Mouse (Mus musculus): ENCODE data around the gene Dnajb9. TPM values are rescaled to one million over a fixed set of nuclear protein-coding genes. Genes with fewer than 3 reads are reported as not detected.
A peak's percentile ranks its signal among the peaks of the same experiment; 100 is the strongest.

Gene Dnajb9
- polyA plus RNA-seq, 1 experiment from 2014 or later, result 85.6 TPM

DNA sequence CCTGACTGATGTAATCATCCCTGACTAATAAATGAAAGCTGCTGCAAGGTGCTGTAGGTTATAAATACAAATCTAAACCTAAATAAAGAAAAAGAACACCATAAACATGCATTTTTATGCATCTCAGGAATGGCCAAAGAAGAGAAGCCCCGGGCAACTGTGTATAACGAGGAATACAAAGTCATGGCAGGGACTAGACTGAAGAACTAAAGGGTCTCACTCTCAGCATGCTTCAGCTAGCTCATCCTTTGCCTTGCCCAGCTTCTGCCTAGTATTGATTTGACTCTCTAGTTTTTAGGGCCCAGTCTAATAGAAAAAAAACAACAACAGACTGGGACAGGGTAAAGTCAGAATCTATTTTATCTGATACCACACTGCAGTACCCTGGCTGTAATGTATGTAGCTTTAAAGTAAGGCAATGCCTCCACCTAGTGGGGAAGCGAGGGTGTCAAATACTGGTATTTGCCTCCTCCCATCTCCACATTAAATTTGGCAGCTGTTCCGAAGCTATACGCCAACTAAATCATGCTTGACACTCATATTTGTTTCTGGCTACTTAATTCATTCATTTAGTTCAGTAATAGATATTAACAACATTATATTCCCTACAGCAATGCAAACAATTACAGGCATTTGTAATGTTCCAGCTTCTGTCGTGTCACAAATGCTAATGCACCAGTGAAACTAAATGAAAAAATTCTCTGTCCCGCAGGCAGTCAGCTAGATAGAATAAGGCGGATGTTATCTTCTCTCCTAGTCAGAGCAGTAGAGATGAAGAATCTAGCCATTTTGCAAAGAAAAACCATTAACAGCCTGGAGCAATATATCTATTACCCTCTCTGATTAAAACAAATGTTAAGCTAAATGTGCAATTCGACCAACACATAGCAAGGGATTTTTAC is 28.8 kb downstream of the Dnajb9 start:
- no peak overlapping the region for H3K27ac ChIP-seq (ENCODE audit: low read depth, low read length)
- H3K4me2 ChIP-seq (replicated peaks; ENCODE audit: low read depth), result no peak overlapping the region
- WGBS, result 48% methylated on average over 9 of the region's 9 CpGs
- no peaks in the 10 kb centered on the region for H3K9me3 ChIP-seq (ENCODE audit: control insufficient read depth)
- no peak overlapping the region for H3K4me3 ChIP-seq (ENCODE audit: low read depth, low read length)
- H3K4me1 ChIP-seq (replicated peaks; ENCODE audit: control insufficient read depth, insufficient read depth, low read length), result no peaks in the 10 kb centered on the region
- H3K36me3 ChIP-seq (ENCODE audit: control insufficient read depth, insufficient read depth), result no peaks in the 10 kb centered on the region
- no peak for ATAC-seq
- TF ChIP-seq CTCF (IDR thresholded peaks at IDR 0.05; ENCODE audit: low read depth), result peak; percentile 75
- H3K9ac ChIP-seq (ENCODE audit: low read depth, low read length), result no peak overlapping the region
- H3K27me3 ChIP-seq (replicated peaks; ENCODE audit: control insufficient read depth, insufficient read depth, low read length), result no peaks in the 10 kb centered on the region

DNA sequence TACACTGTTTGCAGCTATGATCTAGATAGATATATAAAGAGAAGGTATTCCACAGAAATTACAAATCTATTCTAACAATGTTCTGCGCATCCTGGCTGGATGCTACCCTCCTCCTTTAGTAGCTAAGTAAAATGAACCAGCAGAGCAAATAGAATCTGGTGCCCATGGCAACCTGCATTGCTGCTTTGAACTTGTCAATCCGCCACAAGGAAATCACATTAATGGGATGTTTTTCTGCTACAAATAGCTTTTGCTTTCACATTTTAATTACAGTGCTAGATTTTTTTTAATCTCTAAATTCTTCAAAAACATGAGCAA is 33.1 kb downstream of the Dnajb9 start:
- no peak for TF ChIP-seq CTCF (IDR thresholded peaks at IDR 0.05; ENCODE audit: low read depth)
- H3K4me1 ChIP-seq (replicated peaks; ENCODE audit: control insufficient read depth, insufficient read depth, low read length), result no peaks in the 10 kb centered on the region
- H3K9me3 ChIP-seq (ENCODE audit: control insufficient read depth), result no peaks in the 10 kb centered on the region
- H3K4me3 ChIP-seq (ENCODE audit: low read depth, low read length), result no peak overlapping the region
- no peaks in the 10 kb centered on the region for H3K36me3 ChIP-seq (ENCODE audit: control insufficient read depth, insufficient read depth)
- H3K27ac ChIP-seq (ENCODE audit: low read depth, low read length), result no peak overlapping the region
- H3K9ac ChIP-seq (ENCODE audit: low read depth, low read length), result no peak overlapping the region
- whole genome bisulfite sequencing, result 64% methylated on average over 2 of the region's 2 CpGs
- ATAC-seq, result no peak
- H3K4me2 ChIP-seq (replicated peaks; ENCODE audit: low read depth), result no peak overlapping the region
- no peaks in the 10 kb centered on the region for H3K27me3 ChIP-seq (replicated peaks; ENCODE audit: control insufficient read depth, insufficient read depth, low read length)

DNA sequence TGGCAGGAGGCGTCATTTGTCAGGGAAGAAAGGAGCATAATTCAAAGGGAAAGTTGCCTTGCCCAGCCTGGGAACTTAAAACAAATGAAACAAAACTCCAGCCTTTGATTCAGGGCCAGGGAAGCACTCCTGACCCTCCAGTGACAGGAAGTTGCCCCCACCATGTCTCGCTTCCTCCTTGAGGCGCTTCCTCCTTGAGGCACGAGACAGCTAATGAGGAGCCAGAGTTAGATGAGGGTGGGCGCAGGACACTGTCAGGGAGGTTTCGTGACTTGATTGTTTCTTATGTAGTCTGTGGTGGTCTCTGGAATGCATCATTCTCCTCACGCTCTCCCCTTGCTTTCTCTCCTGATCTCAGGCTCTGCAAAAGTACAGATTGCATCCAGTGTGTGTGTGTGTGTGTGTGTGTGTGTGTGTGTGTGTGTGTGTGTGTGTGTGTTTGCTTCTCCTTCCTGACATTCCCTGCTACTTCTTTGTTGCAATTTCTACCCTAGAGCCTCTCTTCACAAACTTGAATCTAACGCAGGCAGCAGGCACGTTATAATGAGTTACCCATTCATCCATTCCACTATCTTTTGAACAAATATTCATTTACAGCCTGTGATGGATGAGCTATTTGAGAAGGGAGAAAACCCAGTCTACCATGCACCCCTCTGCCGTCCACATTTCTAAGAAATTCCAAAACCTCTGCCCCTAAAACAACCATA is 33.6 kb downstream of the Dnajb9 start:
- no peak overlapping the region for H3K9ac ChIP-seq (ENCODE audit: low read depth, low read length)
- H3K36me3 ChIP-seq (ENCODE audit: control insufficient read depth, insufficient read depth), result no peaks in the 10 kb centered on the region
- no peaks in the 10 kb centered on the region for H3K9me3 ChIP-seq (ENCODE audit: control insufficient read depth)
- no peak for TF ChIP-seq CTCF (IDR thresholded peaks at IDR 0.05; ENCODE audit: low read depth)
- no peaks in the 10 kb centered on the region for H3K4me1 ChIP-seq (replicated peaks; ENCODE audit: control insufficient read depth, insufficient read depth, low read length)
- no peaks in the 10 kb centered on the region for H3K27me3 ChIP-seq (replicated peaks; ENCODE audit: control insufficient read depth, insufficient read depth, low read length)
- no peak overlapping the region for H3K27ac ChIP-seq (ENCODE audit: low read depth, low read length)
- peak overlapping the region; percentile 24; the same call in 1 of the 2 replicates for H3K4me2 ChIP-seq (replicated peaks; ENCODE audit: low read depth)
- H3K4me3 ChIP-seq (ENCODE audit: low read depth, low read length), result no peak overlapping the region
- 22% methylated on average over 10 of the region's 10 CpGs for whole genome bisulfite sequencing
- no peak for ATAC-seq

DNA sequence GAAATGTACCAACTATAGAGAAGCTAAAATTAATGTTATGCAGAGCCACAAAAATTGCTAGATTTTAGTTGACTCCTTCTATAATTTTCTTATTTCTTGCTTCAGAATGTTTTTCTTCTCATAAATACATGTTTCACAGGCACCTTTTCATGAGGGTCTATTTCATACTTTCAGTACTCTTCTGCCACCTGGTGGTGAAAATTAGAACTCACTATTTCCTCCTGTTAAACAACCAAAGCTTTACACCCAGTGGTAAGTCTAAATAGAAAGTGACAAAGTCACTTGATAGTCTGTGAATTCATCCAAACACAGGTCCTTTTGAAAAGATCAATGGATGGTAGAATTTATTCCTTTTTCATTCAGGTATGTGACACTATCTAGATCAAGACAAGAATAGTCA is 43.2 kb downstream of the Dnajb9 start:
- Histone ChIP-seq H3K27me3 (replicated peaks; ENCODE audit: control insufficient read depth, insufficient read depth, low read length) (no peaks in the 10 kb centered on the region), H3K36me3 (ENCODE audit: control insufficient read depth, insufficient read depth) (no peaks in the 10 kb centered on the region), H3K4me3 (ENCODE audit: low read depth, low read length) (no peak overlapping the region), H3K9ac (ENCODE audit: low read depth, low read length) (no peak overlapping the region), H3K4me1 (replicated peaks; ENCODE audit: control insufficient read depth, insufficient read depth, low read length) (no peaks in the 10 kb centered on the region), H3K27ac (ENCODE audit: low read depth, low read length) (no peak overlapping the region), H3K9me3 (ENCODE audit: control insufficient read depth) (no peaks in the 10 kb centered on the region), H3K4me2 (replicated peaks; ENCODE audit: low read depth) (no peak overlapping the region)
- ATAC-seq, result no peak
- peak; percentile 76 for TF ChIP-seq CTCF (IDR thresholded peaks at IDR 0.05; ENCODE audit: low read depth)

DNA sequence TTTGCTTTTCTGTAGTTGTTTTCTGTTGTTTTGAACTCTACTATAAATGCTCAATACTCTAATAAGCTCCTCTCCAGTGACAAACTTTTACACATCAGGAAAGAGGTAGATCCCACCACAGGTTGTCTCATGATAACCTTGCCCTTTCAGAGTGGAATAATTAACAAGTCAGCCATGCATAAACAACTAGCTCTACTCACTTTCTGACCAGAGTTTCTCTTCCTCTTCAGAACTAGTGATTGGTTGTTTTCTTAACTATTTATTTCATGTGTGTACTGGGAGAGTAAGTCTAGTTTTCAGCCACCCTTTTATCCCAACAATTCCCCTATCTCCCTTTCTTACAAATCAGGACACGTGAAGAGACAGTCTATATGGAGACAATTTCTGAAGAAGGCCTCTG is 50.8 kb downstream of the Dnajb9 start:
- 63% methylated on average over 1 of the region's 1 CpGs for WGBS
- Histone ChIP-seq H3K4me2 (replicated peaks; ENCODE audit: low read depth) (no peak overlapping the region), H3K9ac (ENCODE audit: low read depth, low read length) (no peak overlapping the region), H3K9me3 (ENCODE audit: control insufficient read depth) (no peaks in the 10 kb centered on the region), H3K27ac (ENCODE audit: low read depth, low read length) (no peak overlapping the region), H3K27me3 (replicated peaks; ENCODE audit: control insufficient read depth, insufficient read depth, low read length) (no peaks in the 10 kb centered on the region), H3K4me1 (replicated peaks; ENCODE audit: control insufficient read depth, insufficient read depth, low read length) (no peaks in the 10 kb centered on the region), H3K4me3 (ENCODE audit: low read depth, low read length) (no peak overlapping the region), H3K36me3 (ENCODE audit: control insufficient read depth, insufficient read depth) (no peaks in the 10 kb centered on the region)
- ATAC-seq, result no peak
- no peak for TF ChIP-seq CTCF (IDR thresholded peaks at IDR 0.05; ENCODE audit: low read depth)

Small RNAs within 50 kb of the gene (microRNA-seq; reads per million reads assigned to microRNA genes)
- gene Mir5627, result not detected

Other genes starting within 250 kb of the Dnajb9 start
- 55.2 and 61.6 TPM in 2 replicates for gene Pnpla8, start 11.0 kb upstream of the Dnajb9 start, polyA plus RNA-seq (2015; fragmentation: Nextera tagmentation; extraction: Ambion mirVana)
- 1.1 and 1.7 TPM in 2 replicates for gene Nrcam, start 118.6 kb upstream of the Dnajb9 start, polyA plus RNA-seq (2015; fragmentation: Nextera tagmentation; extraction: Ambion mirVana)

Measured in intestine, postnatal 0 days (tissue).